Mouse (Mus musculus): ENCODE measurements around the gene Mcm6. TPM values are rescaled to one million over a fixed set of nuclear protein-coding genes. Genes with fewer than 3 reads are reported as not detected.

The Mcm6 gene
- total and polyA plus RNA-seq, 2 experiments from 2014 or later = 31.9 to 37.3 TPM

- 57% methylated on average over 3 of the region's 3 CpGs for WGBS
- no peak overlapping the region for H3K27ac ChIP-seq (ENCODE audit: low read depth, low read length)
- no peak for DNase-seq (ENCODE audit: low spot score)
- peaks cover 4% of the 10 kb centered on the region; the same call in 1 of the 2 replicates for H3K36me3 ChIP-seq (ENCODE audit: insufficient read depth, low read length)
- ATAC-seq (ENCODE audit: low FRiP score) = no peak
- H3K27me3 ChIP-seq (ENCODE audit: insufficient read depth, low read length) = no peaks in the 10 kb centered on the region
- no peak overlapping the region for H3K4me3 ChIP-seq (ENCODE audit: low read depth, low read length)
- H3K4me1 ChIP-seq (ENCODE audit: insufficient read depth, low read length) = 0 out of 2 replicates have a peak, but pooled peaks cover 3% of the 10 kb centered on the region
- no peaks in the 10 kb centered on the region for H3K9me3 ChIP-seq (ENCODE audit: low read length)
- H3K9ac ChIP-seq (replicated peaks; ENCODE audit: low read length, poor library complexity, severe bottlenecking) = no peak overlapping the region
- no peak for TF ChIP-seq CTCF (IDR thresholded peaks at IDR 0.05)
- no peak overlapping the region for H3K4me2 ChIP-seq (ENCODE audit: low read depth, low read length, poor library complexity, severe bottlenecking)
These were observed 2.0 kb downstream of the Mcm6 start for GRCm38 (mm10) chr1:128357452-128357851.

- ATAC-seq (ENCODE audit: low FRiP score) = no peak
- no peak overlapping the region for H3K4me2 ChIP-seq (ENCODE audit: low read depth, low read length, poor library complexity, severe bottlenecking)
- H3K36me3 ChIP-seq (ENCODE audit: insufficient read depth, low read length) = peaks cover 14% of the 10 kb centered on the region
- no peak overlapping the region for H3K9ac ChIP-seq (replicated peaks; ENCODE audit: low read length, poor library complexity, severe bottlenecking)
- no peaks in the 10 kb centered on the region for H3K27me3 ChIP-seq (ENCODE audit: insufficient read depth, low read length)
- no peak overlapping the region for H3K4me3 ChIP-seq (ENCODE audit: low read depth, low read length)
- H3K9me3 ChIP-seq (ENCODE audit: low read length) = no peaks in the 10 kb centered on the region
- TF ChIP-seq CTCF (IDR thresholded peaks at IDR 0.05) = no peak
- WGBS = 97% methylated on average over 3 of the region's 3 CpGs
- no peaks in the 10 kb centered on the region for H3K4me1 ChIP-seq (ENCODE audit: insufficient read depth, low read length)
- H3K27ac ChIP-seq (ENCODE audit: low read depth, low read length) = no peak overlapping the region
- no peak for DNase-seq (ENCODE audit: low spot score)
These were observed 6.4 kb downstream of the Mcm6 start for GRCm38 (mm10) chr1:128353092-128353491.

GRCm38 (mm10) chr1:128344232-128344631, 15.2 kb downstream of the Mcm6 start:
- ATAC-seq (ENCODE audit: low FRiP score) (no peak), DNase-seq (ENCODE audit: low spot score) (no peak)
- H3K4me1 ChIP-seq (ENCODE audit: insufficient read depth, low read length) = no peaks in the 10 kb centered on the region
- no peak overlapping the region for H3K9ac ChIP-seq (replicated peaks; ENCODE audit: low read length, poor library complexity, severe bottlenecking)
- H3K4me2 ChIP-seq (ENCODE audit: low read depth, low read length, poor library complexity, severe bottlenecking) = no peak overlapping the region
- no peak overlapping the region for H3K27ac ChIP-seq (ENCODE audit: low read depth, low read length)
- H3K4me3 ChIP-seq (ENCODE audit: low read depth, low read length) = no peak overlapping the region
- no peak for TF ChIP-seq CTCF (IDR thresholded peaks at IDR 0.05)
- no peaks in the 10 kb centered on the region for H3K27me3 ChIP-seq (ENCODE audit: insufficient read depth, low read length)
- peaks cover 18% of the 10 kb centered on the region for H3K36me3 ChIP-seq (ENCODE audit: insufficient read depth, low read length)
- H3K9me3 ChIP-seq (ENCODE audit: low read length) = no peaks in the 10 kb centered on the region
- 17% methylated on average over 10 of the region's 10 CpGs for WGBS

GRCm38 (mm10) chr1:128337708-128338320, 21.6 kb downstream of the Mcm6 start:
- Histone ChIP-seq H3K4me3 (ENCODE audit: low read depth, low read length) (no peak overlapping the region), H3K27ac (ENCODE audit: low read depth, low read length) (no peak overlapping the region), H3K9ac (replicated peaks; ENCODE audit: low read length, poor library complexity, severe bottlenecking) (no peak overlapping the region), H3K9me3 (ENCODE audit: low read length) (no peaks in the 10 kb centered on the region), H3K36me3 (ENCODE audit: insufficient read depth, low read length) (peaks cover 21% of the 10 kb centered on the region), H3K4me2 (ENCODE audit: low read depth, low read length, poor library complexity, severe bottlenecking) (no peak overlapping the region), H3K4me1 (ENCODE audit: insufficient read depth, low read length) (no peaks in the 10 kb centered on the region), H3K27me3 (ENCODE audit: insufficient read depth, low read length) (no peaks in the 10 kb centered on the region)
- no peak for DNase-seq (ENCODE audit: low spot score)
- no peak for ATAC-seq (ENCODE audit: low FRiP score)
- WGBS = 89% methylated on average over 13 of the region's 13 CpGs
- no peak for TF ChIP-seq CTCF (IDR thresholded peaks at IDR 0.05)

- TF ChIP-seq CTCF (IDR thresholded peaks at IDR 0.05) = no peak
- no peaks in the 10 kb centered on the region for H3K4me1 ChIP-seq (ENCODE audit: insufficient read depth, low read length)
- H3K27ac ChIP-seq (ENCODE audit: low read depth, low read length) = no peak overlapping the region
- DNase-seq (ENCODE audit: low spot score) (no peak), ATAC-seq (ENCODE audit: low FRiP score) (no peak)
- H3K4me3 ChIP-seq (ENCODE audit: low read depth, low read length) = no peak overlapping the region
- 100% methylated on average over 1 of the region's 1 CpGs for WGBS
- H3K9me3 ChIP-seq (ENCODE audit: low read length) = no peaks in the 10 kb centered on the region
- no peaks in the 10 kb centered on the region for H3K27me3 ChIP-seq (ENCODE audit: insufficient read depth, low read length)
- H3K9ac ChIP-seq (replicated peaks; ENCODE audit: low read length, poor library complexity, severe bottlenecking) = no peak overlapping the region
- peaks cover 8% of the 10 kb centered on the region for H3K36me3 ChIP-seq (ENCODE audit: insufficient read depth, low read length)
- H3K4me2 ChIP-seq (ENCODE audit: low read depth, low read length, poor library complexity, severe bottlenecking) = no peak overlapping the region
These were observed 29.2 kb downstream of the Mcm6 start for GRCm38 (mm10) chr1:128330313-128330712.

- Histone ChIP-seq H3K36me3 (ENCODE audit: insufficient read depth, low read length) (no peaks in the 10 kb centered on the region; the same call in 1 of the 2 replicates), H3K27ac (ENCODE audit: low read depth, low read length) (no peak within 1 kb of the TSS), H3K27me3 (ENCODE audit: insufficient read depth, low read length) (no peaks in the 10 kb centered on the region), H3K4me1 (ENCODE audit: insufficient read depth, low read length) (no peaks in the 10 kb centered on the region), H3K4me2 (ENCODE audit: low read depth, low read length, poor library complexity, severe bottlenecking) (no peak within 1 kb of the TSS), H3K9ac (replicated peaks; ENCODE audit: low read length, poor library complexity, severe bottlenecking) (no peak within 1 kb of the TSS), H3K9me3 (ENCODE audit: low read length) (no peaks in the 10 kb centered on the region), H3K4me3 (ENCODE audit: low read depth, low read length) (no peak within 1 kb of the TSS)
- no peak for TF ChIP-seq CTCF (IDR thresholded peaks at IDR 0.05)
- ATAC-seq (ENCODE audit: low FRiP score) (no peak), DNase-seq (ENCODE audit: low spot score) (no peak)
- 83% methylated on average over 3 of the region's 3 CpGs for WGBS
These were observed 31.2 kb downstream of the Mcm6 start, which contains the start of gene Lct for GRCm38 (mm10) chr1:128328218-128328617. Gene Lct, minus strand, starts transcription at chr1:128328318.

Measured in midbrain, postnatal 0 days (tissue).